Mouse (Mus musculus) induced T-regulatory cell, adult 2 months (primary cell): ENCODE measurements around the gene Evpl.
A peak's percentile ranks its signal among the peaks of the same experiment; 100 is the strongest.

Source experiments
- DNase-seq: peaks from one replicate; pipeline ENCODE4 v3.0.0-alpha.2; 2012; ENCODE audit warnings: low read depth

Evpl gene

DNA sequence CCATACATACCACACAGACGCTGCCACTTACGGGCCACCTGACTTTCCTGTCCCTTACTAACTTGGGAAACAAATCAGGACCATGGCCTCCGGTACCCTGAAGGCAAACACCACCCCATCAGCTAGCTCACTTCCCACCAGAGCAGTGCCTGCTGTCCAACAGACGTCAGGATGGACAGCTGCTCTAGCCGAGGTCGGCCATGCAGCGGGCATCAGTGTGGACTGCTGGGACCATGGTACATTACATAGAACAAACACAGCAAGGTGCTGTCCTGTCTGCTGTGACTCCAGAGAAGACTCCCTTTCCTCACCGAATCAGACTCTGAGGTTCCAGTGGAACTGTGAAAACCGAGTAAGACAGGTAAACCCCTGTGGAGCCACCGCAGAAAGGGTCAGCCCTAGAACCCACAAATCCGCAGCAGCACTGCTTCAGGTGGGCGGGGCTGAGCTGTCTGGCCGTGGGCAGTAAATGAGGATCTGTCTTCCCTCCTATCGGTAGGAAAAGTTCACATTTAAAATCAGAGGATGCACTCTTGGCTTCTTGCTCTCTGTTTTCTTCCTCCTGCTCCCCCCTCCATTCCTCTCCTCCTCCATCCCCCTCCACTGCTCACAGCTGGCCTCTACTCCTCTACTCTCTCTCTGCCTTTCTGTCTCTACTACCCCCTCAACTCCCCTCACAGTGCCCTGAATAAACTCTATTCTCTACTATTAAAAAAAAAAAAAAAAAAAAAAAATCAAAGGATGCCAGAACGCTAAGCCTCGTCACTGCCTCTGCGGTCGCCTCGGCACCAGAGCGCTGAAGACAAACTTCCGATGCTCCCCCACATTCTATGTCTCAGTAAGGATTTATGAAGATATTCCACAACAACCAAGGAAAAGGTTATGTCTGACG, 17.5 kb upstream of the Evpl start:
- peak; percentile 73 for DNase-seq

DNA sequence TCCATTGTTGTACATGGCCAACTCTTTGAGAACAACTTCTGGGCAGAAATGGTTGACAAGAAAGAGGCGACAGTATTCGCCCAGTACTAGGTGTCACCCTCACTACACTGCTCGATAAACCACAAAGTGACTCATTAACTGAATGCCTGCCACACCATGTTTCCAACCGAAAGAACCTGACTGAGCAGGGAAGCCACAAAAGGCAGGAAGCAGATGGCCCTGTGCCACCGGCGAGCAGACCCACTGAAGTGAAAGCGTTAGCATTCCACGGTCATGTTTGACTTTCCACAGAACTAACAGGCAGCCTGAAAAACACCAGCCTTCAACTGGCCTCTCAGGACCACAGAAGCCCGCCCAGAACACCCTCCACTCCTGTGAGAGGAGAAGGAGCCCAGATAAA, 16.8 kb upstream of the Evpl start:
- DNase-seq: peak; percentile 86

DNA sequence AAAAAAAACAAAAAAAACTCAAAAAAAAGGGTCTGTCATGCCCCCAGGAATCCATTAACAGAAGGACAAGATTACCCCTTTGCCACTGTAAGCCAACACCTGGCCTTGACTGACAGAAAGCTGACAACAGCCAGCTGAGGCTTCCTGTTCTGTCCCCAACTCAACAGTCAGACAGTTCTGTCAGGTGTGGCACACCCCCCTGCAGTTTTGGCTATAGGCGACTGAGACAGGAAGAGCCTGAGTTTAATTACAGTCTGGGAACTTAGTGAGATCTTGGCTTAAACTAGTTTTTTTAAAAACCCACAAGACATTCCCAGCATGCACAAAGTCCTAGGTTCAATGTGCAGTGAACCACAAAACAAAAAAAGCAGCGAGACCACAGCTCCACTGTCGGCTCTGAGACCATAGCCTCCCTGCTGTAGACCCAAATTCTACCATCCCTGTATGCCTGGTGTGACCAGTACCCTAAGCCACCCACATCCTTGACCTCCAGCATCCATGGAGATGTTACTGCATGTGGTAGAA, 15.3 kb upstream of the Evpl start:
- DNase-seq: peak; percentile 26

DNA sequence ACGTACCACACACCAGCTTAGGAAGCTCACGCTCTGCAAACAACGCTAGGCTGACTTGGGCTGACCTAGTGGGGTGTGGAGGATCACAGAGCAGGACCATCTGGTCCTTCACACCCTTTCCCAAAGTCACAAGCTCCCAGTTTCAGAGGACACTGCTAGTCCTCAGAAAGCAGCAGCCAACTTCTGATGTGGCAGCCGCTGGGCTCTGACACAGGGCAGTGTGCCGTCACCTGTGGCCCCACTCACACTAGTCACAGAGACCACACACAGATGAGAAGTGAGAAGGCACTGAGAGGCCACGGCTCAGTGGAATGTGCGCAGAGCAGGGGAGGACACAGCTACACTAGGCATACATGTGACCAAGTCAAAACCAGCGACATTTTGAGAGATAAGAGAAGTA, 13.0 kb upstream of the Evpl start:
- no peak for DNase-seq

DNA sequence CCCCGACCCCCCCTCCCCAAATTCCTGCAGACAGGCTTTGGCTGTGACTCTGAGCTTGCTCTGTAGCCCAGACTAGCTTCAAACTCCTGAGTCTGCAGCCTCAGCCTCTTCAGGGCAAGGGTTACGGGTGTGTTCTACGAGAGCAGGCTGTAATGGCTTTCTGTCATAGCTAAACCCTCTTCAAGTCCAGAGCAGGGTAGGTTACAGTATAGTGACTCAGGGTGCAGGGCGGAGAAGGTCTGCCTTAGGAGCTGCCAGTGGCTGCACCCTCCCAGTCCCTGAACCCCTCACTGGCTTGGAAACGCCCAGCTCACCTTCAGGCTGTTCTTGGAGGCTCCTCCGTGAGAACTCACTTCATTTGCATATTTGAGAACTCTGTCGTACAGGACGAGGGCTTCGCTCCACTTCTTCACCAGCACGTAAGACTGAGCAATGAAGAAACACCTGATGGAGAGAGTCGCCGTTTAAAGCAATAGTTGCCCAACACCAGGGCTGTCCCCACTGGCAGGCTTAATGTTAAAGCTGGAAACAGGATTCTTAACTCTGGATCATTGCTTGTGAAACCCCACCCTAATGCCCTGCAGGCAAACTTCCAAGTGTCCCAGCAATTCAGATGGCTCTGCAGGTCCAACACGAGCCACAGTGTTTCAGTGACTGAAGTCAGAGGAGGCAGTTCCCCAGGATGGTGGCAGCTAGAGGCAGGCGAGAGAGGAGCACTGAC, 9.8 kb upstream of the Evpl start:
- DNase-seq: no peak

DNA sequence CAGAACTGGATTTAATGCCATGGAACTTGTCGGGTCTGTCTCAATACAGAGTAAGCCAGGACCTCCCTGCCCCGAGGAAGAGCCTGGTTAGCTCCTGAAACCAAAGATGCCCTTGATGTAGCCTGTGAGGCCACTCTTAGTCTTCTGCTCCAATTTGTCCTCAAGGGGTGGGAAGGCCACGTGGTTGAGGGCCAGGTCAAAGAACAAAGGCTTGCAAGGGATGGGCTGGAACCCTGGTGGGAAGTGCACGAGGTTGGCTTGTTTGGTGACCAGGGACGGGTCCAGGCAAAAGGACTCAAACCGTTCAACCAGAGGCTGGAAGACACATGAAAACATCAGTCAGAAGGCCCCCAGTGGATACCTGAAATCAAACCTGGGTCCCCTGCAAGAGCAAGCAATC, 7.7 kb upstream of the Evpl start:
- DNase-seq: no peak

DNA sequence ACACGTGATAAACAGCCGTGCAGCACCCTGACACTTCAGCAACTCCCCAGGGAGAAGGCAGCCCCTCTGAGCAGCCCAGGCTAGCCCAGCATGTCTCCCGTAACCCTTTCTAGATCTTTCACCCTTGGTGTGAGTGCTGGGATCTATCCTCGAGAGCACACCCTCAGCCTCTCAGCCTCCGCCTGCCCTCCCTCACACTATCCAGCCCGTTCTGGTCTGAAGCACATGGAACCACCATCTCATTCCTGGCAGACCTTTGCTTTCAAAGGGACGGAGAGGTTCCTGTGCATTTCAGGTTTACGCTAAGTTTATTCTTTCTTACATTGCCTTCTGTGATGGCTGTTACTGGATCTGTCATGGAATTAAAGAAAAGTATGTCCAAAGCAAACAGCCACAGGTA, 6.7 kb upstream of the Evpl start:
- no peak for DNase-seq

DNA sequence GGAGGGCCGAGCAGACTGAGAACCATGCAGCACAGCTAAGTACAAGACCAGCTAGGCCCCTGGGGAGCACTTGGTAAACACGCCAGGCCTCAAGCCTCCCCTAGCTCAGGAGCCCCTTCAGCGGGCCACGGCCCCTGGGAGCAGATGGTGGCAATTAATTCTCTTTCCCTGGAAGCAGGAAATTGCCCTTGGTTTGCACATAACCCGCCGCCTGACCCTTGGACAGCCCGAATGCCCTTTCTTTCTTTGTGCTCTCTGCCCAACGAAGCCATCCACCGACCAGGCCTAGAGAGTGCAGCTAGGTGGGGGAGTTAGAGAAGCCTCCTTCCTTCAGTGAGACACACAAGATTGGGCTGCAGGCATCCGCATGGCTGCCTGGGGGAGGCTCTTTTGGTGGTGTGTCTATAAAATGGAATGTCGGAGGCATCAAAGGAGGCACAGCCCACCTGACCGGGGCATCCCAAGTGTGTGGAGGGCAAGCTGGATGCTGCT, 3.9 kb upstream of the Evpl start:
- no peak for DNase-seq

DNA sequence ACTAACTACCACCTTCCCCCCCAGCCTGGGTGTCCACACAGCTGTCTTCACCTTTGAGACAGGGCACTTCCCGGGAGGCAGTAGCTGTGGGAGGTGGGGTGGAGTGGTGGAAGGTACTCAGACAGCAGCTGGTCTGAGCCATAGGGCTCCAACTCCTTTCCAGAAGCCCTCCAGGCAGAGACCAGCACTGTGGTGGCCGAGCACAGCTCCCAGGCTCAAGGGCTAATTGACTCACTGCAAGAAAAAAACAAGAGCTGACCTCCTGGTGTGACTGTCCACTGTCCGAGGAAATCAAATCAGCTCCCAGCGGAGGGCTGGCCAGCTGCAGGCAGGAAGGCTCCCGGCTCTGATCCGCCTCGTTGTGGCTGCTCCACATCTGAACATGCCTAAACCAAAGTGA, 1.9 kb upstream of the Evpl start:
- DNase-seq: no peak

DNA sequence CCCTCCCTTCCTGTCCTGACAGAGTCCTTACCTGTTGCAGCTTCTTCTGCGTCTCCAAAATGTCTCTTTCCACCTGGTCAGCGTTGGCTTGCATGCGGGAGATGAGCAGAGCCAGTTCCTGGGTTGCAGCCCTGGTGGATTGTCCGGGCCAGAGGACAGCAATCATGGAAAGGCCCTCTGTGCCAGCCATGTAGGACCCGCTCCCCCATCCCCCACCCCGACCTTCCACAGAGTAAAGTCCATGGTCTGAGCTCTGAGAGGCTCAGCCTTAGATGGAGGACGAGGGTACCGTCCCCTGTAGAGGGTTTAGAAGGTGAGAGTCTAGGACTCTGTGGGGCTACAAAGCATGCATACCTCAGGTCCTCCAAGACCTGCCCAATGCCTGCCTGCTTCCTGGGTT, 3.0 kb downstream of the Evpl start:
- DNase-seq: no peak

DNA sequence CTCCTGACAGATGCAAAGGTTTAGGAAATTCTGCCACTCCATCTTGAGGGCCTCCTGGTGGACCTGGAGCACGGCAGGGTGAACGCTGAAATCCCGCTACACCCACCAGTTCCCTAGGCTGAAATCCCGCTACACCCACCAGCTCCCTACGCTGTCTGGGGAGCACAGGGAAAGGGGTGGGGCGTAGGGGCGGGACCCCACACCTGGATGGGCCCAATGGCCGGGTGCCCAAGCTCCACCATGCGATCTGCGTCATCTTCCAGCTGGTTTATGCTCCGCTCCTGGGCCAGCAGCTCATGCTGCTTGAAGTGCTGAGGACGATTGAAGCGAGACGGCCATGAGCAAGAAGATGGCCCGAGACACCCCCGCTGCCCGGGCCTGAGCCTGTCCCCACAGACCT, 5.5 kb downstream of the Evpl start:
- no peak for DNase-seq

DNA sequence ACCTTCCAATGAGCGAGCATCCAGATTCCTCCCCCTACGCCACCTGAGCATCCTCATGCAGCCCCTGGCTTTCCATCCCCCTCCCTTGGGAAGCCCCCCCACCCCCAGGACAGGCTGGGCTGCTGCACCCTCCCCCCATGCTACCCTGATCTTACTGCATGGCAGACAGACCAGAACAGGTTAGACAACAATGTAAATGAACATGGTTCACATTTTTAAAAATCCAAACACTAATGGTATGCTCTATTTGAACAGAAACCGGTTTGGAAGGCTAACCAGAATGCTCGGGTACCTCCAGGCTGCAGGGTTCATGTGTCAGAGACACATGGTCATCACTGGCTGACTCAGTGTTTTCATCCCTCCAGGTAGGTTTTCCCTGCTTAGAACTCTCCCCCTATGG, 9.2 kb downstream of the Evpl start:
- DNase-seq: no peak

DNA sequence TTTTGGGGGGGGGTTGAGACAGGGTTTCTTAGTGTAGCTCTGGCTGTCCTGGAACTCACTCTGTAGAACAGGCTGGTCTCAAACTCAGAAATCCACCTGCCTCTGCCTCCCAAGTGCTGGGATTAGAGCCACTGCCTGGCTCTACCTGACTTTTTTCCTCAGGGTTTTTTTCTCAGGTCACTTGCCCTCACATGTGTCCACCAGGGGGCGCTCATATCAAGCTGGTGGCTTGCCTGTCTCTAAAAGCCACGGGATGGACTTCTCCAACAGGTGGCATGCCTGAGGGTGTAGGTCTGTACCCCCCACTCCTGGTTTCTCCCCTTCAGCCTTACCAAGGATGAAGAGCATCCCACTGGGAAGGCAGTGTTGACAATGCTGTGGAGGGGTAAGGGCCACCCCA, 11.5 kb downstream of the Evpl start:
- DNase-seq: peak; percentile 93

DNA sequence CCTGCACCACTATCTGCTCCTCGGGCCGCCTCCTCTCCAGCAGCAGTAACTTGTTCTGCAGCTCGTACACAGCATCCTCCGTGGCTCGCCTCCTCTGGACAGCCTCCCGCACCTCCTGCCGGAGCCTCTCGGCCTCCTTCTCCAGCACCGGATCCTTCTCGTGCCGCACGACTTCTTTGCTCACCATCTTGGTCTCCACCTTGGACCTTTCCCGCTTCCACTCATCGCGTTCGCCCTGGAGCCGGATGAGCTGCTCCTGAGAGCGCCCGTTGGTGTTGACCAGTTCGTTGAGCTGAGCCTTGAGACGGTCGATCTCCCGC, 15.2 kb downstream of the Evpl start:
- no peak for DNase-seq

DNA sequence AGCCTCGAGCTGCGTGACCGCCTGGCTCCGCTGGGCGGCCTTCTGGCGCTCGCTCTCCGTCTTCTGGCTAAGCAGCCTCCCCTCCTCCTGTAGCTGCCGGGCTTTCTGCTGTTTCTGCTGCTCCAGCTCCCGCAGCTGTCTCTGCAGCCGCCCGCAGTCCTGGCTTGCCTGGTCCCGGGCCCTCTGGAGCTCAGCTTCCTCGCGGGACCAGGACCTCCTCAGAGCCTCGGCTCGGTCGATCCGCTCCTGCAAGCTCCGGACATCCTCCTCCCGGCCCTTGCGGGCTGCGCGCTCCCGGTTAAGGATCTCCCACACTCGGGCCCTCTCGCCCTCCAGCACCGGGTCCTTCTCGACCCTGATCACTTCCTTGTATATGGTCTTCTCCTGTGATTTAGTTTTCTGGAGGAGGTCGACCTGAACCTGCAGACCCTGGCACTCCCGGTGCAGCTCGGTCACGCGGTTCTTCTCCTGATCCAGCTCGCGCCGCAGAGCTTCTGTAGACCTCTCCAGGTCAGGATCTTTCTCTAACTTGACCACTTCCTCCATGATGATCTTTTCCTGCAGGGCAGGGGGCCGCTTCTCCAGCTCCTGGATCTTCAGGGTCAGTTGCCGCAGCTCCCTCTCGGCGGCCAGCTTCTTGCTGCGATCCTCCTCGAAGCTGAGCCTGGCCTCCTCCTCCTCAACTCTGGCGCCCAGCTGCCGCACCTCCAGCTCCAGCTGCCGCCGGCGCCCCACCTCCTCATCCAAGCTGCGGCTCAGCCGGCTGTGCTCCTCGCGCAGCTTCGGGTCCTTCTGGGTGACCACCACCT, 15.7 kb downstream of the Evpl start:
- no peak for DNase-seq

DNA sequence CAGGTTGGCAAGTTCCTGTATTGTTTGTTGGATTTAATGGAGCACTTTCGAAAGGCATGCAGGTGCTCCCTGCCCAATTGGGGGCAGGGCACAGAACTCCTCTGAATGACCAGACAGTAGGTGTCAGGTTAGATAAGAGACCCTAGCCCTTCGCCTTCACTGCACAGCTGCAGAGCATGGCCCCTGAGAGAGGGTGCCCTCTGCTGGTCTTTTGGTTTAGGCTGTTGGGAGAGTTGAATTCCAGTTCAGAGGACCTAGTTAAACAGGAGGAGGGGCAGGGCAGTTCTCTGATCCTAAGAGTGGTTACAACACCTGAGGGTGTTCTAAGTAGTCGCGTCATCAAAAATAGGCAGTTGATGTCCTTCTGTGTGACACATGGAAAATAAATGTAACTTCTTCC, 18.0 kb downstream of the Evpl start:
- DNase-seq: peak; percentile 75

DNA sequence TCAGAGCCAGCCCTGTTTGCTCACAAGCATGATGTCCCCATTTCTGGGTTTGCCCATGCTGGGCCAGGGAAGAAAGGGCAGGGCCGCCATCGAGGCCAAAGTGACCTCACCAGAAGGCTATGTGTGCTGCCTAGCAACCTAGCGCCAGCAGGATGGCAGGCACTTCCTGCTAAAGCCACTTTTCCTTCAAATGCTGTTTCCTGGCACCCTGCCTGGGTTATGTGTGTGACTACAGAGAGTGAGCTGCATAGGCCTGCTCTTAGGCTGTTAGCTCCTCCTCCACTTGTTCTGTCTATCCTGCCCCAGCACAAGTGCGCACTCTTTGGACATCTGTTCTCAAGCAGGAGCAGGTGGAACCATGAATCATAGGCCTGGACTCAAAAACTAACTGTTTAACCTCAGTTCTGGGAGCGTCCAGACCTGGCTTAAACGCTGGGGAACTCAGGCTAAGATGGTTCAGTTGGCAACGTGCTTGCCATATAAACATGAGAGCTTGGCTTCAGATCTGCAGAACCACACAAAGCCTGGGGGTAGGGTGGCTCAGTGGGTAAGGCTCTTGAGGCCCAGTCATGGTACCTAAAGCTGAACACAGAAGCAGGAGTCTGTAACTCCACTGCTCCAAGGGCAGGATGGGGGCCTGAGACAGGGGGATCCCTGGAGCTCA, 19.0 kb downstream of the Evpl start:
- peak; percentile 38 for DNase-seq

DNA sequence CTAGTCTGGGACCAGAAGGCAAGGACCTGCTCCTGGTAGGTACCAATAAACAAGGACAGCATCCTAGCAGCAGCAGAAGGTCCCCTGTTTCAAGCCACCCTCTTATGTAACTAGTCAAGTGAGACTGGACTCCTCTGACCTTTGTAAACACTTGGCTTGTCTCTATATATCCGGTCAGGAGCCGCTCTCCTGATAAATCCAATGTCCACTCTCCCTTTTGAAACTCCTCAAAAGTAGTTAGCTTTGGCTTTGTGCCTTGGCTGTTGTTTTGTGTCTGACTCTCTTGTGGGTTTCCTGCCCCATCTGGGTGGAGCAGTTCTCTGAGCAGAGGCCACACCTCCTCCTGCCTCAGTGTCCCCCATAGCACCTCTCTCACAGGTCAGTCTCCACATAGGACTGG, 19.6 kb downstream of the Evpl start:
- peak; percentile 19 for DNase-seq

DNA sequence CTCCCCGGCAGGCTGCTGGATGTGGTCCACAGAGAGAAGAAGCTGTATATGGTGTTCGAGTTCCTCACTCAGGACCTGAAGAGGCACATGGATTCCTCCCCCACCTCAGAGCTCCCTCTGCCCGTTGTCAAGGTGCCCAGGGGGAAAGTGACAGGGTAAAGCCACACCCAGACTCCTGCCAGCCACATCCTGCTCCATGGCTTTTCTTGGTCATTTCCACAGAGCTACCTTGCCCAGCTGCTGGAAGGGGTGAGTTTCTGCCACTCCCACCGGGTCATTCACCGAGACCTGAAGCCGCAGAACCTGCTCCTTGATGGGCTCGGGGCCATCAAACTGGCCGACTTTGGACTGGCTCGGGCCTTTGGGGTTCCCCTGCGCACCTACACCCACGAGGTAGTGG, 21.3 kb downstream of the Evpl start:
- no peak for DNase-seq

DNA sequence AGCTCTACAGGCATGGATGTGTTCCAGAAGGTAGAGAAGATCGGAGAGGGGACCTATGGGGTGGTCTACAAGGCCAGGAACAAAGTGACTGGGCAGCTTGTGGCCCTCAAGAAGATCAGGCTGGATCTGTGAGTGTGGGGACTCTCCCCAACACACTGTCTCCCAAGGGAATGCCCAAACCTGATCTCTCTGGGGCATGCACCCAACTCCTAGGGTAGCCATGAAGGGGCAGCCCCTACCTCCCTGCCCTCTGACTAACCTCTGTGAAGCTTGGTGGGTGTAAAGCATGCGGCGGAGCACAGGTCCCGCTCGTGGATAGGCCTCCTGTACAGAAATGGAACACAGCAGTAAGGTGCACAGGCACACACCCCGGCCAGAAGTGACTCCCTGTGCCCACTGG, 21.9 kb downstream of the Evpl start:
- no peak for DNase-seq

DNA sequence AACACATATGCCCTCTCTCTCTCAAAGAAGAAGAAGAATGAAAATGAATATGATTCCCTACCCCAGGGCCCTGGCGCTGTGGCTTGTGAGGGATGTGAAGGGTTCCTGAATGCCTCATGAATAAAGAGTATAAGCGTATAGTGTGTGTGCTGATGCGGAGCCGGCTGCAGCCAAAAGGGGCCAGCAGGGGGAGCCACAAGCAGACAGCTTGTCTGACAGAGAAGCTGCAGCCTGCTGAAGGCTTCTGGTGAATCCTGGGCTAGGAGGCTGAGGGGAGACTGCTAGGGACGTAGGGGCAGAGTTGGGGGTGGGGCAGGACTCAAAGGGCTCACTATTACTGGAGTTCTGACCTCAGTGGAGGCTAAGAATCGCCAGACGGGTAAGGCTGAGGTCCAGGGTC, 22.7 kb downstream of the Evpl start:
- peak; percentile 39 for DNase-seq
